ENCODE assay signal across 26 mouse cellular contexts in the genomic region with DNA sequence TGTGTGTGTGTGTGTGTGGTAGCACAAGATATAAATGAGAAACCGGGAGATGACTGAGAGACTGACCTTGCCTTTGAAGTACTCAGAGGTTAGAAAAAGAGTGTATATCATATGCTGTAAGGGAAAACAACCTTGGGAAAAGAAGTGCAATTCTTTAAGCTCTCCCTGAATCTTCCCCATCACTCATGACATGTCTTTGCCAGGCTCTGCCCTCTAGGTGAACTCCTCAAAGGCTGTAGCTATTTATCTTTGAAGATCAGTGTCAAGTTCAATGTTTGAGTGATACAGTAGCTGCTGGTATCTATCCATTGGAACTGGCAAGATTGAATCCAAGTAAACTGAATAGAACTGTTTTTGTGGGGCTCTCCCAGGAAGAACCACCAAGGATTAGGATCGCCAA. TPM values are rescaled to one million over a fixed set of nuclear protein-coding genes. Genes with fewer than 3 reads are reported as not detected.
DNase-seq lines count a peak whose midpoint lies in the region; ATAC-seq and TF ChIP-seq lines count a peak whose summit lies in the region.
"Had no signal": no experiment of that assay in that cellular context is flagged by ENCODE, and none has a peak within 500 bp of the region (broad histone marks: within the 10 kb centered on the region; RNA-seq: fewer than 3 reads in every experiment).

No protein-coding gene starts in this region.

- H3K4me1 ChIP-seq in kidney, postnatal 0 days (replicated peaks; ENCODE audit: insufficient read depth, low read length): peaks cover 17% of the 10 kb centered on the region; the same call in 1 of the 2 replicates
- H3K4me1 ChIP-seq in embryonic facial prominence, embryonic 12.5 days: peaks cover 36% of the 10 kb centered on the region
- H3K4me1 ChIP-seq in forebrain, embryonic 12.5 days: peaks cover 8% of the 10 kb centered on the region; the same call in 1 of the 2 replicates
- H3K4me1 ChIP-seq: liver, embryonic 12.5 days had no signal

- H3K27ac ChIP-seq in kidney, postnatal 0 days: no peak overlapping the region
- peak overlapping the region; percentile 41; the same call in 1 of the 2 replicates for H3K27ac ChIP-seq in embryonic facial prominence, embryonic 12.5 days
- no peak overlapping the region for H3K27ac ChIP-seq in forebrain, embryonic 12.5 days
- H3K27ac ChIP-seq: heart, embryonic 10.5 days; heart, embryonic 15.5 days; hindbrain, embryonic 13.5 days; layer of hippocampus, adult 2 months; left cerebral cortex, adult 2 months; liver, embryonic 12.5 days; macrophage had no signal

- no peak for TF ChIP-seq CTCF in kidney, postnatal 0 days (IDR thresholded peaks at IDR 0.05; ENCODE audit: low read depth)

- no peaks in the 10 kb centered on the region for H3K9me3 ChIP-seq in kidney, postnatal 0 days (replicated peaks; ENCODE audit: low read length)
- no peaks in the 10 kb centered on the region for H3K9me3 ChIP-seq in embryonic facial prominence, embryonic 12.5 days
- H3K9me3 ChIP-seq in forebrain, embryonic 12.5 days: no peaks in the 10 kb centered on the region
- H3K9me3 ChIP-seq: heart, embryonic 10.5 days; heart, embryonic 15.5 days; hindbrain, embryonic 13.5 days; liver, embryonic 12.5 days had no signal

- peak; percentile 73 for DNase-seq in kidney, postnatal 0 days (ENCODE audit: low spot score)
- no peak for DNase-seq in kidney, postnatal 25 days
- peak; percentile 32 for DNase-seq in embryo, embryonic 11 days
- DNase-seq in mesoderm, embryonic 11.5 days (ENCODE audit: low read depth, low spot score): peak; percentile 47
- DNase-seq in heart, adult 11 months: no peak
- DNase-seq: B cell, adult 2 months; cerebellum, adult 8-10 months; cerebellum, postnatal 25 days; gastrocnemius, postnatal 14 days; heart, postnatal 36 days; kidney, adult 9 months; liver, postnatal 0 days; right cerebral cortex, adult 18-20 months; spleen, adult 18-20 months; thymus, postnatal 14 days had no signal

- H3K9ac ChIP-seq in kidney, postnatal 0 days (ENCODE audit: low read depth, low read length): no peak overlapping the region
- no peak overlapping the region for H3K9ac ChIP-seq in embryonic facial prominence, embryonic 12.5 days
- no peak overlapping the region for H3K9ac ChIP-seq in forebrain, embryonic 12.5 days
- H3K9ac ChIP-seq: heart, embryonic 15.5 days; hindbrain, embryonic 13.5 days; liver, embryonic 12.5 days; liver, postnatal 0 days had no signal

- H3K36me3 ChIP-seq in kidney, postnatal 0 days (ENCODE audit: insufficient read depth, low read length): no peaks in the 10 kb centered on the region
- peaks cover 3% of the 10 kb centered on the region; the same call in 1 of the 2 replicates for H3K36me3 ChIP-seq in embryonic facial prominence, embryonic 12.5 days
- H3K36me3 ChIP-seq in forebrain, embryonic 12.5 days (replicated peaks): no peaks in the 10 kb centered on the region
- H3K36me3 ChIP-seq: hindbrain, embryonic 13.5 days; liver, embryonic 12.5 days had no signal

- H3K4me2 ChIP-seq in kidney, postnatal 0 days (ENCODE audit: low read length): no peak overlapping the region
- H3K4me2 ChIP-seq in embryonic facial prominence, embryonic 12.5 days (replicated peaks): no peak overlapping the region
- no peak overlapping the region for H3K4me2 ChIP-seq in forebrain, embryonic 12.5 days
- H3K4me2 ChIP-seq: heart, embryonic 15.5 days; hindbrain, embryonic 13.5 days; liver, embryonic 12.5 days had no signal

- WGBS in kidney, postnatal 0 days: 26% methylated on average over 2 of the region's 2 CpGs
- WGBS in embryonic facial prominence, embryonic 12.5 days: 52% methylated on average over 2 of the region's 2 CpGs
- 84% methylated on average over 2 of the region's 2 CpGs for WGBS in forebrain, embryonic 12.5 days

- no peaks in the 10 kb centered on the region for H3K27me3 ChIP-seq in kidney, postnatal 0 days (ENCODE audit: insufficient read depth, low read length)
- H3K27me3 ChIP-seq in embryonic facial prominence, embryonic 12.5 days: no peaks in the 10 kb centered on the region
- no peaks in the 10 kb centered on the region for H3K27me3 ChIP-seq in forebrain, embryonic 12.5 days
- H3K27me3 ChIP-seq: heart, embryonic 15.5 days; hindbrain, embryonic 13.5 days; liver, embryonic 12.5 days had no signal

- no peak overlapping the region for H3K4me3 ChIP-seq in kidney, postnatal 0 days (replicated peaks; ENCODE audit: low read depth, low read length)
- H3K4me3 ChIP-seq in embryonic facial prominence, embryonic 12.5 days: no peak overlapping the region
- H3K4me3 ChIP-seq in forebrain, embryonic 12.5 days (replicated peaks): no peak overlapping the region
- H3K4me3 ChIP-seq: heart, embryonic 10.5 days; heart, embryonic 15.5 days; hindbrain, embryonic 13.5 days; layer of hippocampus, adult 2 months; left cerebral cortex, adult 2 months; liver, embryonic 12.5 days had no signal

- ATAC-seq in kidney, postnatal 0 days (replicated peaks; ENCODE audit: low FRiP score, low read depth): peak; percentile 57
- no peak for ATAC-seq in embryonic facial prominence, embryonic 12.5 days (ENCODE audit: insufficient number of reproducible peaks, insufficient read depth, low FRiP score, low TSS enrichment)
- no peak for ATAC-seq in forebrain, embryonic 12.5 days (ENCODE audit: low FRiP score)
- ATAC-seq: forebrain, embryonic 14.5 days; liver, embryonic 12.5 days; liver, postnatal 0 days; midbrain, embryonic 16.5 days had no signal

RNA-seq across cellular contexts. Expression of gene Igf1, which starts 9.2 kb away (rescaled TPM):
- polyA plus RNA-seq in kidney, postnatal 0 days (2015; fragmentation: Nextera tagmentation; extraction: Ambion mirVana): 23.1 and 24.0 TPM in 2 replicates
- polyA plus RNA-seq in embryonic facial prominence, embryonic 12.5 days (2016; fragmentation: Nextera tagmentation; extraction: Ambion mirVana): 68.0 and 85.1 TPM in 2 replicates
- 6.7 and 11.0 TPM in 2 replicates for polyA plus RNA-seq in forebrain, embryonic 12.5 days (2016; fragmentation: Nextera tagmentation; extraction: Ambion mirVana)

Comparison
In these comparisons a context has a peak if more than half of its experiments do, and no peak if none do; other contexts are left out.
1. DNase-seq: peak in kidney, postnatal 0 days (single experiment), embryo, embryonic 11 days (single experiment) and mesoderm, embryonic 11.5 days (single experiment); none in kidney, postnatal 25 days (0 of 2) and heart, adult 11 months (single experiment).